Mouse (Mus musculus): ENCODE results near the gene Etl4. TPM values are rescaled to one million over a fixed set of nuclear protein-coding genes. Genes with fewer than 3 reads are reported as not detected.

Gene Etl4
- total and polyA plus RNA-seq, 2 experiments from 2014 or later = 7.6 to 20.6 TPM

DNA sequence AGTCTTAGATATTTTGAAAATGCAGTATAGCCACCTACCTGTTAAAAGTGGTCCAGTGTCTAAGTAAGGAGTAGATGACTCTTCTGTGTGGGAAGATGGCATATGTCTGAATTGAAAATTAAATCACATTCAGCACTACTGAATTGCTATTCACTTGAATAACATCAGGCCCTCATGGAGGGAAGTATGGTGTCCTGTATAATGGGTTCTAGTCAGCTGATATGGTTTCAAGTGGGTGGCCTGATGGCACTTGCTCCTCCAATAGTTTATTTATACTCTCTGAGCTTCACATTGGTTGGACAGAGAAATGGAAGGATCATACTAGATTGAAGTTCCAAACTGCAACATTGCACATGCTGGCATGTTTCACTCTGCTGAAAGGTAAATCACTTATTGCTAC, 202.1 kb downstream of the Etl4 start:
- no peaks in the 10 kb centered on the region for H3K9me3 ChIP-seq (replicated peaks; ENCODE audit: control insufficient read depth, low read length)
- ATAC-seq (ENCODE audit: insufficient read depth, low read depth) (no peak), DNase-seq (ENCODE audit: low spot score) (no peak)
- no peak overlapping the region for H3K4me2 ChIP-seq (ENCODE audit: low read depth, low read length)
- H3K4me1 ChIP-seq (ENCODE audit: control insufficient read depth, insufficient read depth) = no peaks in the 10 kb centered on the region
- no peak overlapping the region for H3K27ac ChIP-seq (ENCODE audit: low read depth)
- no peaks in the 10 kb centered on the region for H3K36me3 ChIP-seq (replicated peaks; ENCODE audit: control insufficient read depth, insufficient read depth, low read length)
- H3K9ac ChIP-seq (replicated peaks; ENCODE audit: low read depth, low read length) = no peak overlapping the region
- H3K27me3 ChIP-seq (ENCODE audit: control insufficient read depth, insufficient read depth, low read length) = no peaks in the 10 kb centered on the region
- TF ChIP-seq EP300 (IDR thresholded peaks at IDR 0.05; ENCODE audit: low read depth) (no peak), CTCF (IDR thresholded peaks at IDR 0.05; ENCODE audit: low read depth) (no peak)
- H3K4me3 ChIP-seq (ENCODE audit: low read depth, low read length) = no peak overlapping the region

DNA sequence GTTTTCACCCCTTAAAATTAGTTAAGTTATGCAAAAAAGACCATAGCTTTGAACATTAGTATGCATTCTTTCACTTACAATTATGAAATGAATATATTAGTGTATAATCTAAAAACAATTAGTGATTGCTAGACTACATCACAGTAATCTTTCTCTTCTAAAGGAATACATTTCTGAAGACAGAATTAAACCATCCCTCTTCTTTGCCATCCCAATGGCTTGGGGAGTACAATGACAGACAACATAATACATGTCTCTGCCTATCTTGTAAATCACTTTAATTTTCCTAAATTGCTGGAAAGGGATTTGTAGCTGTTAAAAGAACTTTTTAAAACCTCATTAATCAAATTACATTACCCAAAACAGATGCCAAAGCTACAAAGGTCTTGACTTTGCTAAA, 216.3 kb downstream of the Etl4 start:
- TF ChIP-seq CTCF (IDR thresholded peaks at IDR 0.05; ENCODE audit: low read depth) (no peak), EP300 (IDR thresholded peaks at IDR 0.05; ENCODE audit: low read depth) (no peak)
- H3K4me2 ChIP-seq (ENCODE audit: low read depth, low read length) = no peak overlapping the region
- no peaks in the 10 kb centered on the region for H3K36me3 ChIP-seq (replicated peaks; ENCODE audit: control insufficient read depth, insufficient read depth, low read length)
- H3K4me1 ChIP-seq (ENCODE audit: control insufficient read depth, insufficient read depth) = 0 out of 2 replicates have a peak, but pooled peaks cover 3% of the 10 kb centered on the region
- ATAC-seq (ENCODE audit: insufficient read depth, low read depth) (no peak), DNase-seq (ENCODE audit: low spot score) (no peak)
- H3K4me3 ChIP-seq (ENCODE audit: low read depth, low read length) = no peak overlapping the region
- no peak overlapping the region for H3K9ac ChIP-seq (replicated peaks; ENCODE audit: low read depth, low read length)
- H3K27ac ChIP-seq (ENCODE audit: low read depth) = no peak overlapping the region
- no peaks in the 10 kb centered on the region for H3K27me3 ChIP-seq (ENCODE audit: control insufficient read depth, insufficient read depth, low read length)
- no peaks in the 10 kb centered on the region for H3K9me3 ChIP-seq (replicated peaks; ENCODE audit: control insufficient read depth, low read length)

DNA sequence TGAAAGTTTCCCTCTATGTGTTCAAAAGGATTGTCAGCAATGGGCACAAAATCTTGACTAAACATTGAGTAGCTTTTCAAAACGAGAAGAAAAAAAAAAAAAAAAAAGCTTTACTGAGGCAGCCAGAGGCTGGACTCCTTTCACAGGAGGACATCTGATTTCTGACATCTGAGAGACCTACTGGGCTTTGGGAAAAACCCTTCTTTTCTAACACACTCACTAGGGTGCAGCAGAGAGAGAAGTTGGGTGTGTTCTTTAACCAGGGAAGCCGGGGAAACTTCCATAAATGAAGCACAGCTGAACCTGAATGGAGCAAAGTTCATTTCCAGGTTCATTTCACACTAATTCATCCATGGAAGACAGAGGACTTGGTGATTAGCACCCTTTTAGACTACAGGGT, 222.2 kb downstream of the Etl4 start:
- Histone ChIP-seq H3K27me3 (ENCODE audit: control insufficient read depth, insufficient read depth, low read length) (no peaks in the 10 kb centered on the region), H3K9ac (replicated peaks; ENCODE audit: low read depth, low read length) (no peak overlapping the region), H3K4me2 (ENCODE audit: low read depth, low read length) (no peak overlapping the region), H3K27ac (ENCODE audit: low read depth) (no peak overlapping the region), H3K36me3 (replicated peaks; ENCODE audit: control insufficient read depth, insufficient read depth, low read length) (no peaks in the 10 kb centered on the region), H3K9me3 (replicated peaks; ENCODE audit: control insufficient read depth, low read length) (no peaks in the 10 kb centered on the region), H3K4me1 (ENCODE audit: control insufficient read depth, insufficient read depth) (0 out of 2 replicates have a peak, but pooled peaks cover 4% of the 10 kb centered on the region), H3K4me3 (ENCODE audit: low read depth, low read length) (no peak overlapping the region)
- DNase-seq (ENCODE audit: low spot score) (no peak), ATAC-seq (ENCODE audit: insufficient read depth, low read depth) (no peak)
- TF ChIP-seq EP300 (IDR thresholded peaks at IDR 0.05; ENCODE audit: low read depth) (no peak), CTCF (IDR thresholded peaks at IDR 0.05; ENCODE audit: low read depth) (peak; percentile 28)
- WGBS = 14% methylated on average over 2 of the region's 2 CpGs

DNA sequence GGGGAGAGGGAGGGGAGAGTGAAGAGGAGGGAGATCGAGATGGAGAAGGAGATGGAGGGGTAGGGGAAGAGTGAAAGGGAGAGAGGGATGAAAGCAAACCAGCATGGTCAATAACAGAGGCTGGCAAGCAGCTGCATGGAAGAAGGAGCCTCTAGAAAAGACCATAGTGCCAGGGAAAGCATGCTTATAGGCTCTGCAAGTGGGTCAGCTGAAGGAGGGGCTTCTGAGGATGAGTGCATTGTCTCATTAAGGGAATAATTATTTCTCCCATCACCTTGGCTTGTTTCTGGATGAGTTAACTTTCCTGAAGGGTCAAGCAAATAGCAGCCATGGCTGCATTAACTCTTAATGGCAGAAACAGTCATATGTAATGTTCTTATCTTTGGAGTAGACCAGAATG, 228.8 kb downstream of the Etl4 start:
- Histone ChIP-seq H3K4me1 (ENCODE audit: control insufficient read depth, insufficient read depth) (no peaks in the 10 kb centered on the region), H3K9me3 (replicated peaks; ENCODE audit: control insufficient read depth, low read length) (no peaks in the 10 kb centered on the region), H3K36me3 (replicated peaks; ENCODE audit: control insufficient read depth, insufficient read depth, low read length) (no peaks in the 10 kb centered on the region), H3K4me2 (ENCODE audit: low read depth, low read length) (no peak overlapping the region), H3K4me3 (ENCODE audit: low read depth, low read length) (no peak overlapping the region), H3K9ac (replicated peaks; ENCODE audit: low read depth, low read length) (no peak overlapping the region), H3K27me3 (ENCODE audit: control insufficient read depth, insufficient read depth, low read length) (no peaks in the 10 kb centered on the region), H3K27ac (ENCODE audit: low read depth) (no peak overlapping the region)
- 65% methylated on average over 1 of the region's 1 CpGs for WGBS
- ATAC-seq (ENCODE audit: insufficient read depth, low read depth) (no peak), DNase-seq (ENCODE audit: low spot score) (no peak)
- TF ChIP-seq CTCF (IDR thresholded peaks at IDR 0.05; ENCODE audit: low read depth) (no peak), EP300 (IDR thresholded peaks at IDR 0.05; ENCODE audit: low read depth) (no peak)

DNA sequence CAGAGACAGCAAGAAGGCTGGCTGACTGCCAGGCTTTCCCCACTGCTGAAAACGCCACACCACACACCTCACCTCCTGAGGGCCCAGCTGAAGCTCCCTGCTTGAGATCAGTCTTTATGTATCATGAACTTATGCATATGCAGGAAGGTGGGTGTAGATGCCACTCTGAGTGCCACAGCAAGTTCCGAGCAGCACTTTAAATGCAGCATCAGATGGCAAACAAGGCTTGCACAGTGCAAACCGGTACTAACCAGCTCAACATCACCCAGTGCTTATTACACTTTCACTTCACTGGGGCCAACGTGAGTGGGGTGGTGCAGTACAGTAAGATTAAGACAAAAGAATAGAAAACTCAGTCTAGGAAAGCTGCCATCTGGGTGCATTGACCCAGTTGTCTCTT, 235.8 kb downstream of the Etl4 start:
- no peak overlapping the region for H3K27ac ChIP-seq (ENCODE audit: low read depth)
- H3K4me1 ChIP-seq (ENCODE audit: control insufficient read depth, insufficient read depth) = no peaks in the 10 kb centered on the region
- H3K27me3 ChIP-seq (ENCODE audit: control insufficient read depth, insufficient read depth, low read length) = no peaks in the 10 kb centered on the region
- ATAC-seq (ENCODE audit: insufficient read depth, low read depth) (no peak), DNase-seq (ENCODE audit: low spot score) (no peak)
- TF ChIP-seq EP300 (IDR thresholded peaks at IDR 0.05; ENCODE audit: low read depth) (no peak), CTCF (IDR thresholded peaks at IDR 0.05; ENCODE audit: low read depth) (no peak)
- H3K9ac ChIP-seq (replicated peaks; ENCODE audit: low read depth, low read length) = no peak overlapping the region
- H3K4me2 ChIP-seq (ENCODE audit: low read depth, low read length) = no peak overlapping the region
- WGBS = 54% methylated on average over 4 of the region's 4 CpGs
- H3K9me3 ChIP-seq (replicated peaks; ENCODE audit: control insufficient read depth, low read length) = no peaks in the 10 kb centered on the region
- no peak overlapping the region for H3K4me3 ChIP-seq (ENCODE audit: low read depth, low read length)
- no peaks in the 10 kb centered on the region for H3K36me3 ChIP-seq (replicated peaks; ENCODE audit: control insufficient read depth, insufficient read depth, low read length)

DNA sequence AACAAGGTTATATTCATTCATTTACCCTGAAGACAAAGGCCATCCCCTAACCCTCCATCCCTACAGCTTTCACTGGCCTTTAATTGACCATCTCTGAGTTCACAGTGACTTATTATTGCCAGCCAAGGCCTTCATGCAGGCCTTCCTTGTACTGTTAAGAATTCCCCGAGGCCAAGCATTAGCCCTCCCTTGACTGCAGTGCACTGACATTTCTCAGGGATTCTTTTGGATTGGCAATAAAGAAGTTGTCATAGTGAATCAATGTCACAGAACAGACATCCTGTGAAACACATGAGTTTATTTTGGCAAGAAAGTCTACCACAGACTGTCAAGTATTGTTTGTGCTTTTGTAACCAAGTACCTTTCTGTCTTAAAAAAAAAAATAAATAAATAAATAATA, 257.5 kb downstream of the Etl4 start:
- no peaks in the 10 kb centered on the region for H3K27me3 ChIP-seq (ENCODE audit: control insufficient read depth, insufficient read depth, low read length)
- TF ChIP-seq CTCF (IDR thresholded peaks at IDR 0.05; ENCODE audit: low read depth) (no peak), EP300 (IDR thresholded peaks at IDR 0.05; ENCODE audit: low read depth) (no peak)
- H3K27ac ChIP-seq (ENCODE audit: low read depth) = peak overlapping the region; percentile 48
- H3K9ac ChIP-seq (replicated peaks; ENCODE audit: low read depth, low read length) = no peak overlapping the region
- H3K9me3 ChIP-seq (replicated peaks; ENCODE audit: control insufficient read depth, low read length) = no peaks in the 10 kb centered on the region
- no peak overlapping the region for H3K4me3 ChIP-seq (ENCODE audit: low read depth, low read length)
- WGBS = 49% methylated on average over 1 of the region's 1 CpGs
- no peak for DNase-seq (ENCODE audit: low spot score)
- no peak for ATAC-seq (ENCODE audit: insufficient read depth, low read depth)
- no peak overlapping the region for H3K4me2 ChIP-seq (ENCODE audit: low read depth, low read length)
- H3K36me3 ChIP-seq (replicated peaks; ENCODE audit: control insufficient read depth, insufficient read depth, low read length) = no peaks in the 10 kb centered on the region
- peaks cover 24% of the 10 kb centered on the region for H3K4me1 ChIP-seq (ENCODE audit: control insufficient read depth, insufficient read depth)

All from heart, postnatal 0 days (tissue).